Mouse (Mus musculus) liver, embryonic 12.5 days (tissue): ENCODE data around the gene Utp20. TPM values are rescaled to one million over a fixed set of nuclear protein-coding genes. Genes with fewer than 3 reads are reported as not detected.

Source experiments
- ATAC-seq: fragments of 200-750 bp; cut with Nextera tagmentation; 2 replicates; pipeline ENCODE4 v1.8.0; 2017; ENCODE audit warnings: moderate number of reproducible peaks, mild to moderate bottlenecking, moderate library complexity
- H3K27ac ChIP-seq: fragments of 300-500 bp; sonication (generic); 2 replicates; pipeline ENCODE4 v1.5.1; 2016; ENCODE audit warnings: mild to moderate bottlenecking
- H3K27me3 ChIP-seq: fragments of 300-500 bp; sonication (generic); replicated peaks from 2 replicates; pipeline ENCODE4 v1.6.1; 2016; ENCODE audit warnings: mild to moderate bottlenecking, moderate library complexity
- H3K36me3 ChIP-seq: fragments of 300-500 bp; sonication (generic); 2 replicates; pipeline ENCODE4 v1.6.1; 2016; ENCODE audit warnings: mild to moderate bottlenecking, moderate library complexity
- H3K4me1 ChIP-seq: fragments of 300-500 bp; sonication (generic); 2 replicates; pipeline ENCODE4 v1.6.1; 2016
- H3K4me2 ChIP-seq: fragments of 300-500 bp; sonication (generic); 2 replicates; pipeline ENCODE4 v1.6.1; 2016; ENCODE audit warnings: mild to moderate bottlenecking, moderate library complexity
- H3K4me3 ChIP-seq: fragments of 300-500 bp; sonication (generic); 2 replicates; pipeline ENCODE4 v1.5.1; 2016; ENCODE audit warnings: mild to moderate bottlenecking, moderate library complexity
- H3K9ac ChIP-seq: fragments of 300-500 bp; sonication (generic); 2 replicates; pipeline ENCODE4 v1.6.1; 2016; ENCODE audit warnings: mild to moderate bottlenecking, moderate library complexity
- H3K9me3 ChIP-seq: fragments of 300-500 bp; sonication (generic); replicated peaks from 2 replicates; pipeline ENCODE4 v1.6.1; 2016; ENCODE audit warnings: mild to moderate bottlenecking, moderate library complexity
- WGBS: fragments of 180-500 bp; shearing (Covaris S2); methylation state at CpG from one replicate; pipeline ENCODE4 v1.1.7; 2016; ENCODE audit not compliant: insufficient replicate concordance; 5-methylcytosine and 5-hydroxymethylcytosine counted together
- polyA plus RNA-seq: library from polyadenylated mRNA; unstranded; fragments of >200 nt; fragmentation: Nextera tagmentation; extraction: Ambion mirVana; gene quantifications from 2 replicates; pipeline ENCODE4 v1.2.1, GENCODE M21; 2016

The Utp20 gene
- polyA plus RNA-seq, 1 experiment from 2014 or later = 17.2 TPM

DNA sequence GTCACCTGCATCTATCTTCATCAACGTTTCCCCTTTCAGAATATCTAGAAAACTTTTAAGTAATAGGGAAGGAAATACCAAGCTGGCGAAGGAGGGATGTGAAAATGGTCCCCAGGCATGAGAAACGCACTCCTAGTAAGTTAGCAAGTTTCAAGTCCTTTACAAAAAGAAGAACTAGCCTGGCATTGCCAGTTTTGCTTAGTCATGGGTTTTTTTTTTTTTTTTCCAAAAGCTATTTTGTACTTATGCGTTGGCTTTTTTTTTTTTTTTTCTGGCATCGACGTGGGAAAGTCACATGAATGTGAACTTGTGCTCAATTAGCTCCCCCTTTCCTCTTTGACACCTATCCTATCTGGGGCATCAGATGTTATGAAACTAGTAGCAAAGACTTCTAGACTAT is 114.2 kb downstream of the Utp20 start:
- H3K27ac ChIP-seq = no peak overlapping the region
- 36% methylated on average over 6 of the region's 6 CpGs for WGBS
- no peaks in the 10 kb centered on the region for H3K9me3 ChIP-seq
- no peak overlapping the region for H3K9ac ChIP-seq
- H3K4me3 ChIP-seq = no peak overlapping the region
- no peak overlapping the region for H3K4me2 ChIP-seq
- H3K36me3 ChIP-seq = no peaks in the 10 kb centered on the region
- ATAC-seq = no peak
- no peaks in the 10 kb centered on the region for H3K27me3 ChIP-seq
- no peaks in the 10 kb centered on the region for H3K4me1 ChIP-seq

DNA sequence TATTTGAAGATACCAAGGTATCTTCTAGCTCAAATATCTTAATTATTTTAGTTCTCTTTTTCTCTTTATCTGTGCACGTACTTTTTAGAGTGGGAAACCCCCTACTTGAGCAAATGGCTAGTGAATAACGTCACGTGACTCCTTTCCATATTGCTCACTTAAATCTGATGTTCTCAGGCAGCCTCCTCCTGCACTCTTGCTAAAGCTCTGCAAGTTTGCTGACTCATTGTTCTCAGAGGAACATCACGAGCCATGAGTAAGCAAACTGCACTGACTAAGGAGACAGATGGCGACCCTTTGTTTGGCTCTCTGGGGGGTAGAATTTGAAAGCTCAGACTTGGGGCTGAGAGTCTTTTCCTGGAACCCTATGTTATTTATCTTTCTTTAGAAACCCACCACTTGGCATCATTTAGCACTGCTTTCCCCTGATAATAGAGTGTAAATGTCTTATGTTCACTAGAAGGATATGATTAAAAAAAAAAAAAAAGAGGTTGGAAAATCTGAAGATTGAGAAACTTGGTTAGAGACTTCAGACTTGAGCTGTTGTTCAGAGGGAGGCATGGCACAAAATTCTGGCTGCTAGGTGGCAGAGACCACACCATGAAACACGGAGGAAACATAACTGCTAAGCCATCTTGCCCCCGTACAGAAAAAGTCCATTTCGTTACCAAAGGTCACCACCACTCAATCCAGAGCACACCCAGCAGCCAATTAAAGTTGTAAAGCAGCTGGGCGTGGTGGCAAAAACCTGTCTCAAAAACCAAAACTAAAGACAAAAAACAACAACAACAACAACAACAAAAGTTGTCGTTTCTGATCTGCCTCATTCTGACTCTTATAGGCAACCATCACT is 117.7 kb downstream of the Utp20 start:
- H3K27me3 ChIP-seq = no peaks in the 10 kb centered on the region
- no peaks in the 10 kb centered on the region for H3K36me3 ChIP-seq
- no peaks in the 10 kb centered on the region for H3K4me1 ChIP-seq
- ATAC-seq = no peak
- H3K9me3 ChIP-seq = 0 out of 2 replicates have a peak, but pooled peaks cover 5% of the 10 kb centered on the region
- H3K9ac ChIP-seq = no peak overlapping the region
- WGBS = 38% methylated on average over 10 of the region's 10 CpGs
- H3K27ac ChIP-seq = no peak overlapping the region
- no peak overlapping the region for H3K4me2 ChIP-seq
- no peak overlapping the region for H3K4me3 ChIP-seq

DNA sequence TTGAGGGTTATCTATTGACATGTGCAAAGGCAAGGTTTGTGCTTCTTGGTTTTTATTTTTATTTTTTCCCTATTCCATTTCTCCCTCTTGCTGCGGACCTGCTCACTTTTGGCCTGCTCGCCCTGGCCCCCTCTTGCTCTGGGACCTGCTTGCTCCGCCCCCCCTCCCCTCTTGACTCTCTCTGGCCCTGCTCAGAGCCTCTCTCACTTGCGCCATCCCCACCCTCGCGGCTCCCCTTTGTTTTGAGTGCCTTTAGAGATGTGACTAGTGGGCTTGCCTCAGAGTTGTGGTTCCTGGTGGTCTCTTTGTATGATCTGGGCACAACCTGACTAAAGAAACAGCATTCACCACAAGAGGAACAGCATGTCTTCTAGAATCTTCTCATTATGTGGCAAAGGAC is 125.7 kb downstream of the Utp20 start:
- no peak overlapping the region for H3K4me2 ChIP-seq
- H3K9ac ChIP-seq = no peak overlapping the region
- H3K36me3 ChIP-seq = no peaks in the 10 kb centered on the region
- no peaks in the 10 kb centered on the region for H3K27me3 ChIP-seq
- ATAC-seq = no peak
- H3K4me3 ChIP-seq = no peak overlapping the region
- H3K27ac ChIP-seq = no peak overlapping the region
- no peaks in the 10 kb centered on the region for H3K4me1 ChIP-seq
- 0 out of 2 replicates have a peak, but pooled peaks cover 6% of the 10 kb centered on the region for H3K9me3 ChIP-seq
- WGBS = 60% methylated on average over 6 of the region's 6 CpGs

Other genes with a start within 250 kb of the Utp20 start
- 0.46 and 0.48 TPM in 2 replicates for gene Mybpc1, start 221.7 kb downstream of the Utp20 start, polyA plus RNA-seq
- 3.5 and 5.8 TPM in 2 replicates for gene Spic, start 141.8 kb downstream of the Utp20 start, polyA plus RNA-seq
- gene Arl1, start 95.9 kb downstream of the Utp20 start, polyA plus RNA-seq = 75.3 and 77.7 TPM in 2 replicates
- 0.07 TPM in 1 of 2 replicates, not detected in the other for gene Slc5a8, start 59.2 kb upstream of the Utp20 start, polyA plus RNA-seq